Mouse (Mus musculus): ENCODE results near the gene Pus1. TPM values are rescaled to one million over a fixed set of nuclear protein-coding genes. Genes with fewer than 3 reads are reported as not detected.

Pus1 gene
- total RNA-seq, 2 experiments from 2014 or later, result 41.6 to 80.0 TPM

Other genes starting within 250 kb of the Pus1 start
- gene Galnt9, start 236.3 kb downstream of the Pus1 start, total RNA-seq (2014; fragmentation: Nextera tagmentation), result not detected in 2 replicates
- 0.43 TPM in 1 of 2 replicates, not detected in the other for gene Galnt9, start 236.3 kb downstream of the Pus1 start, total RNA-seq (2017)
- gene Noc4l, start 127.2 kb downstream of the Pus1 start, total RNA-seq (2014; fragmentation: Nextera tagmentation), result 43.4 and 59.0 TPM in 2 replicates
- gene Noc4l, start 127.2 kb downstream of the Pus1 start, total RNA-seq (2017), result 32.9 and 78.6 TPM in 2 replicates
- 12.0 and 68.1 TPM in 2 replicates for gene Ddx51, start 127.2 kb downstream of the Pus1 start, total RNA-seq (2014; fragmentation: Nextera tagmentation)
- 9.7 and 9.9 TPM in 2 replicates for gene Ddx51, start 127.2 kb downstream of the Pus1 start, total RNA-seq (2017)
- 127 and 160 TPM in 2 replicates for gene Ep400, start 9.9 kb downstream of the Pus1 start, total RNA-seq (2014; fragmentation: Nextera tagmentation)
- gene Ep400, start 9.9 kb downstream of the Pus1 start, total RNA-seq (2017), result 35.5 and 68.1 TPM in 2 replicates
- 17.2 and 27.2 TPM in 2 replicates for gene Ulk1, start 29.4 kb upstream of the Pus1 start, total RNA-seq (2014; fragmentation: Nextera tagmentation)
- 1.4 and 2.6 TPM in 2 replicates for gene Ulk1, start 29.4 kb upstream of the Pus1 start, total RNA-seq (2017)
- gene Hscb, start 59.1 kb upstream of the Pus1 start, total RNA-seq (2014; fragmentation: Nextera tagmentation), result 68.2 and 80.1 TPM in 2 replicates
- 63.6 and 77.4 TPM in 2 replicates for gene Hscb, start 59.1 kb upstream of the Pus1 start, total RNA-seq (2017)
- 29.3 and 32.6 TPM in 2 replicates for gene Chek2, start 59.3 kb upstream of the Pus1 start, total RNA-seq (2014; fragmentation: Nextera tagmentation)
- gene Chek2, start 59.3 kb upstream of the Pus1 start, total RNA-seq (2017), result 22.6 and 39.0 TPM in 2 replicates
- gene Ttc28, start 99.1 kb upstream of the Pus1 start, total RNA-seq (2014; fragmentation: Nextera tagmentation), result 1.0 and 6.2 TPM in 2 replicates
- 0.41 and 0.90 TPM in 2 replicates for gene Ttc28, start 99.1 kb upstream of the Pus1 start, total RNA-seq (2017)